Mouse (Mus musculus) adipocyte (in vitro differentiated cells): ENCODE results near the gene Itgb3.
A peak's percentile ranks its signal among the peaks of the same experiment; 100 is the strongest.

Experiments used
- DNase-seq: peaks from one replicate; pipeline ENCODE4 v3.0.0-alpha.2; 2016; ENCODE audit warnings: low spot score

The Itgb3 gene

GRCm38 (mm10) chr11:104622040-104622962 is 14.5 kb downstream of the Itgb3 start:
- DNase-seq = no peak

GRCm38 (mm10) chr11:104624791-104625391 is 17.1 kb downstream of the Itgb3 start:
- peak; percentile 36 for DNase-seq

GRCm38 (mm10) chr11:104625453-104626402 is 17.9 kb downstream of the Itgb3 start:
- DNase-seq = peak; percentile 78

- DNase-seq = no peak
Observed at GRCm38 (mm10) chr11:104626635-104627034, 18.8 kb downstream of the Itgb3 start.

- DNase-seq = peak; percentile 59
Observed at GRCm38 (mm10) chr11:104627616-104628301, 20.0 kb downstream of the Itgb3 start.

- DNase-seq = no peak
Observed at GRCm38 (mm10) chr11:104628566-104628965, 20.8 kb downstream of the Itgb3 start.

GRCm38 (mm10) chr11:104630185-104630835 is 22.5 kb downstream of the Itgb3 start:
- no peak for DNase-seq

GRCm38 (mm10) chr11:104631306-104631705 is 23.5 kb downstream of the Itgb3 start:
- DNase-seq = no peak

- DNase-seq = no peak
Observed at GRCm38 (mm10) chr11:104637010-104637409, 29.2 kb downstream of the Itgb3 start.

GRCm38 (mm10) chr11:104638006-104638405 is 30.2 kb downstream of the Itgb3 start:
- DNase-seq = no peak

GRCm38 (mm10) chr11:104638906-104639305 is 31.1 kb downstream of the Itgb3 start:
- DNase-seq = no peak

- no peak for DNase-seq
Observed at GRCm38 (mm10) chr11:104639634-104640033, 31.8 kb downstream of the Itgb3 start.

GRCm38 (mm10) chr11:104640894-104641293 is 33.1 kb downstream of the Itgb3 start:
- DNase-seq = no peak

- no peak for DNase-seq
Observed at GRCm38 (mm10) chr11:104643236-104643635, 35.4 kb downstream of the Itgb3 start.

GRCm38 (mm10) chr11:104645402-104645801 is 37.6 kb downstream of the Itgb3 start:
- no peak for DNase-seq

- DNase-seq = no peak
Observed at GRCm38 (mm10) chr11:104646173-104646572, 38.4 kb downstream of the Itgb3 start.

GRCm38 (mm10) chr11:104646611-104647010 is 38.8 kb downstream of the Itgb3 start:
- no peak for DNase-seq

GRCm38 (mm10) chr11:104647188-104647867 is 39.5 kb downstream of the Itgb3 start:
- no peak for DNase-seq

GRCm38 (mm10) chr11:104648571-104648970 is 40.8 kb downstream of the Itgb3 start:
- no peak for DNase-seq

- DNase-seq = no peak
Observed at GRCm38 (mm10) chr11:104660599-104660998, 52.8 kb downstream of the Itgb3 start.
